Mouse (Mus musculus) forebrain, embryonic 16.5 days (tissue): Measurements from ENCODE around the gene Flt4. TPM values are rescaled to one million over a fixed set of nuclear protein-coding genes. Genes with fewer than 3 reads are reported as not detected.

Experiments
- ATAC-seq: fragments of 200-750 bp; cut with Nextera tagmentation; 2 replicates; pipeline ENCODE4 v1.8.0; 2017; ENCODE audit warnings: mild to moderate bottlenecking, moderate library complexity
- H3K27ac ChIP-seq: fragments of 300-500 bp; sonication (generic); 2 replicates; pipeline ENCODE4 v1.5.1; 2014; ENCODE audit warnings: low read length, control low read depth
- H3K27me3 ChIP-seq: fragments of 300-500 bp; sonication (generic); replicated peaks from 2 replicates; pipeline ENCODE4 v1.6.1; 2014; ENCODE audit warnings: low read length; ENCODE audit not compliant: control insufficient read depth, insufficient read depth
- H3K36me3 ChIP-seq: fragments of 300-500 bp; sonication (generic); 2 replicates; pipeline ENCODE4 v1.6.1; 2014; ENCODE audit not compliant: control insufficient read depth, insufficient read depth
- H3K4me1 ChIP-seq: fragments of 300-500 bp; sonication (generic); replicated peaks from 2 replicates; pipeline ENCODE4 v1.6.1; 2014; ENCODE audit warnings: low read length; ENCODE audit not compliant: control insufficient read depth, insufficient read depth
- H3K4me2 ChIP-seq: fragments of 300-500 bp; sonication (generic); 2 replicates; pipeline ENCODE4 v1.6.1; 2014; ENCODE audit warnings: mild to moderate bottlenecking, low read length, control low read depth
- H3K4me3 ChIP-seq: fragments of 300-500 bp; sonication (generic); replicated peaks from 2 replicates; pipeline ENCODE4 v1.5.1; 2014; ENCODE audit warnings: mild to moderate bottlenecking, low read length, control low read depth
- H3K9ac ChIP-seq: fragments of 300-500 bp; sonication (generic); replicated peaks from 2 replicates; pipeline ENCODE4 v1.6.1; 2014; ENCODE audit warnings: low read depth, low read length, control low read depth
- H3K9me3 ChIP-seq: fragments of 300-500 bp; sonication (generic); 2 replicates; pipeline ENCODE4 v1.6.1; 2016; ENCODE audit warnings: low read length; ENCODE audit not compliant: control insufficient read depth
- WGBS: fragments of 180-500 bp; shearing (Covaris S2); extraction: QIAGEN DNeasy Blood & Tissue Kit; methylation state at CpG from one replicate; pipeline ENCODE4 v1.1.7; 2014; 5-methylcytosine and 5-hydroxymethylcytosine counted together
- polyA plus RNA-seq: library from polyadenylated mRNA; unstranded; fragments of >200 nt; fragmentation: Nextera tagmentation; extraction: Ambion mirVana; gene quantifications from 2 replicates; pipeline ENCODE4 v1.2.1, GENCODE M21; 2015

The Flt4 gene
- polyA plus RNA-seq, 1 experiment from 2014 or later = 1.7 TPM

DNA sequence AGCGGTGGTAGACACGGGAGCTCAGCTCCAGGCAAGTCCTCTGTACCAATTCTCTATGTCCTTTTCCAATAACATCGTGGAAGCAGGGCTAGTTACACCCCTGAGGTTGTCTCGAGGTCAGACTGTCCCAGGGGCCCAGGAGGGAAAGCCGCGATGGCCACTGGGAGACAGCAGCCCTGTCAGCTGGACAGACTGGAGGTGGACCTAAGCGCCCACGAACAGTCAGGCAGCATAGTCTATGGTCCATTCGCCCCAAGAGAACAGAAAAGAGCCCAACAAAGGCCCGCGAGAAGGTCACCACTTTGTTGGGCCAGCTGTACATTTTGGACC is 44.0 kb downstream of the Flt4 start:
- peak overlapping the region; percentile 28; the same call in 1 of the 2 replicates for H3K4me2 ChIP-seq
- no peaks in the 10 kb centered on the region for H3K9me3 ChIP-seq
- H3K4me1 ChIP-seq = peaks cover 3% of the 10 kb centered on the region; the same call in 1 of the 2 replicates
- 40% methylated on average over 11 of the region's 11 CpGs for WGBS
- no peak overlapping the region for H3K4me3 ChIP-seq
- H3K27me3 ChIP-seq = no peaks in the 10 kb centered on the region
- no peak overlapping the region for H3K9ac ChIP-seq
- H3K27ac ChIP-seq = no peak overlapping the region
- ATAC-seq = 0 out of 2 replicates have a peak, but pooled peaks have one; percentile 16
- no peaks in the 10 kb centered on the region for H3K36me3 ChIP-seq

DNA sequence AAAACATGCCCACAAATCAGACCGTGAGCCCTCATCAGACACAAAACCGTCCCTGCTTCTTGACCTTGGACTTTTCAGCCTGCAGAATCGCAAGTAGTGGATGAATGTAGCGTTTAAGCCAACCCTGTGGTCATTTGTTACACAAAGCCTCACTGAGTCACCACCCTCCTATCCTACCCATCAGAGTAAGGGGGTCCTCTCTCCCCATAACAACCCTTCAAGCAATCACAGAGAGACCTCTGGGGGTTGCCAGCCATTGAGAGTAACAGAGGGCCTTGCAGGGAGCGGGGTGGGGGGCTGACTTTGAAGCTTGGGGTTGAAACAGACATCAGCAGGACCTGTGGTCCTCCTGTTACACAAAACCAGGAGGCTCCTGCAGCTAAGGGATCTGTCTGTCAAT is 45.6 kb downstream of the Flt4 start:
- H3K4me2 ChIP-seq = no peak overlapping the region
- no peaks in the 10 kb centered on the region for H3K36me3 ChIP-seq
- H3K4me1 ChIP-seq = peaks cover 3% of the 10 kb centered on the region; the same call in 1 of the 2 replicates
- H3K4me3 ChIP-seq = no peak overlapping the region
- H3K27ac ChIP-seq = no peak overlapping the region
- no peaks in the 10 kb centered on the region for H3K9me3 ChIP-seq
- ATAC-seq = no peak
- no peak overlapping the region for H3K9ac ChIP-seq
- 91% methylated on average over 5 of the region's 5 CpGs for WGBS
- no peaks in the 10 kb centered on the region for H3K27me3 ChIP-seq

DNA sequence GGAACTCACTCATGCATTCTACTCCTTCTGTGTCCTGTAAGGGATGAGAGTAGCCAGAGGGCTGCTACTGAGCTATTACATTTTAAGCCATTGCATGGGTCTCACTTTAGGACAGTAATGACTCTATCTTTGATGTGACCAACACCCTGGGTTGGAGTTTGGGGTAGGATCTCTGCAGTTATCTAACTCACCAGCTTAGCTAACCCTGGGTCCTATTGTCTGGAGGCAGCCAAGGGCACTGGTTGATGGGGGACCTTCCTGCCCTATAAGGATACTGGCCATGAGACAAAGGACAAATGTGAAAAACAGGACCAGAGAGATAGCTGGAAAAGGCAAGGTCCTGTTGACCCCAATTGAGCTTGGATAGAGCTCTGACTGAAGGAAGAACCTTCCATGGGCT is 46.4 kb downstream of the Flt4 start:
- Histone ChIP-seq H3K27ac (no peak overlapping the region), H3K4me1 (peaks cover 3% of the 10 kb centered on the region; the same call in 1 of the 2 replicates), H3K36me3 (no peaks in the 10 kb centered on the region), H3K4me2 (no peak overlapping the region), H3K9ac (no peak overlapping the region), H3K27me3 (no peaks in the 10 kb centered on the region), H3K4me3 (no peak overlapping the region), H3K9me3 (no peaks in the 10 kb centered on the region)
- no peak for ATAC-seq

DNA sequence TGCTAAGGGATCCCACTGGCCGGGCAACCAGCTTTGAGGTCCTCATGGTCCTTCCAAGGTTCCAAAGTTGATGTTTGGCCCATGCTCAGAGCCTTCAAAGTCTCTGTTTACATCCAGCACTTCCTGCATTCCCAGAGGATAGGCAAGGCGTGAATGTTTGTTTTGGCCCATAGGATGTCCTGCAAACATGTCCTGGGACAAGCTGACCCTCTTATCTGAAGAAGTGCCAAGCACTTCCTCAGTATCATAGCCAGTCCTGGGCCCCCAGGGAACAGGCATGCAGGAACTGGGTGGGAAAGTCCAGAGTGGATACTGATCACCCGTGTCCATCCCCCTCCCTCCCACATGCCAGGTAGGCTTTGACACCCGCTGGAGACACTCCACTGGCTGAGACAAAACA is 49.0 kb downstream of the Flt4 start:
- no peak overlapping the region for H3K4me3 ChIP-seq
- no peaks in the 10 kb centered on the region for H3K36me3 ChIP-seq
- peaks cover under 1% of the 10 kb centered on the region; the same call in 1 of the 2 replicates for H3K4me1 ChIP-seq
- no peak for ATAC-seq
- 94% methylated on average over 4 of the region's 4 CpGs for WGBS
- H3K27ac ChIP-seq = no peak overlapping the region
- no peaks in the 10 kb centered on the region for H3K27me3 ChIP-seq
- no peak overlapping the region for H3K9ac ChIP-seq
- H3K9me3 ChIP-seq = no peaks in the 10 kb centered on the region
- H3K4me2 ChIP-seq = no peak overlapping the region

DNA sequence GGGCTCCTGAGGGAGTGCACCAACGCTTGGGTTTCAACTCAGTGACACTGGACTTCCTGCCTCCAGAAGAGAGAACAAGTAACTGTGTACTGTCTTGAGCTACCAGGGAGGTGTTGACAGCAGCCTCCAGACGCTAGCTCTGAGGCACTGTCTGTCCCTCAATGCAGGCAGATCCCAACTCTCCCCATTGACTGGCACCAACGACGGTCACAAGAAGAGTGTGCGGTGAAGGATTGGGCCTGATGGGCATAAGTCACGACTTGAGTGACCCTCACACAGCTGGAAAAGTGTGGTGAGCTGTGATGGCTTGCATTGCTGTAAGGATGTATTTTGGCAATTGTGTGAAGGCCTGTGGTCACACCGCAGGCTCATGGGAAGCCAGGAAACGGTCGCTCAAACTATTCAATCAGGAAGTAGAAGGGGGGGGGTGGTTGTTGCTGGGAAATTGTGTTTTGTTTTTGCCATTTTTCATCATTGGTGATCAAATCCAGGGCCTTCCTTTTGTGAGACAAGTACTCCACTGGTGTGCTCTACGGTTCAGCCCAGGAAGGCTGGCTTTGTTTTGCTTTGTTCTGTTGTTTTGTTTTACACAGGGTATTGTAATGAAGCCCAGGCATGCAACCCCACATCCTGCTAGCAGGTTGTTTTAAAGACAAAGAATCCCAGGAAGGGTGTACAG is 49.9 kb downstream of the Flt4 start:
- no peak overlapping the region for H3K9ac ChIP-seq
- H3K36me3 ChIP-seq = no peaks in the 10 kb centered on the region
- no peak for ATAC-seq
- no peak overlapping the region for H3K4me3 ChIP-seq
- no peaks in the 10 kb centered on the region for H3K4me1 ChIP-seq
- 67% methylated on average over 10 of the region's 10 CpGs for WGBS
- H3K9me3 ChIP-seq = no peaks in the 10 kb centered on the region
- H3K27ac ChIP-seq = no peak overlapping the region
- no peak overlapping the region for H3K4me2 ChIP-seq
- H3K27me3 ChIP-seq = no peaks in the 10 kb centered on the region

DNA sequence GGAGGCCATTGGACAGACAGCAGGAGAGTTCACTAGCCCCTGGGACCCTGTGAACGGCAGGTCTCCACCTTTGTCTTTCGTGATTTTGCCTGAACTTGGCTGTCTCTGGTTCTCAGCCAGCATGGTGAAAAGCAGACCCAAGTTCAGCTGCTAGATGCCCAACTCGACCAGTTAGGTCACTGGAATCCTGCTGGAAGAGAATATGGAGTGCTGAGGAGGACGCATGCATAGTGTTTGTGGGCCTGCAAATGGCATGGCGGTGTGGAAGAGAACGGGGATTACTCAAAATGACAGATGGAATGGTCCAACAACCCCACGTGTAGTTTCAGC is 50.4 kb downstream of the Flt4 start:
- no peak overlapping the region for H3K4me3 ChIP-seq
- no peaks in the 10 kb centered on the region for H3K27me3 ChIP-seq
- H3K4me2 ChIP-seq = no peak overlapping the region
- no peak overlapping the region for H3K27ac ChIP-seq
- no peaks in the 10 kb centered on the region for H3K4me1 ChIP-seq
- H3K9me3 ChIP-seq = no peaks in the 10 kb centered on the region
- H3K9ac ChIP-seq = no peak overlapping the region
- WGBS = 72% methylated on average over 7 of the region's 7 CpGs
- H3K36me3 ChIP-seq = no peaks in the 10 kb centered on the region
- no peak for ATAC-seq

DNA sequence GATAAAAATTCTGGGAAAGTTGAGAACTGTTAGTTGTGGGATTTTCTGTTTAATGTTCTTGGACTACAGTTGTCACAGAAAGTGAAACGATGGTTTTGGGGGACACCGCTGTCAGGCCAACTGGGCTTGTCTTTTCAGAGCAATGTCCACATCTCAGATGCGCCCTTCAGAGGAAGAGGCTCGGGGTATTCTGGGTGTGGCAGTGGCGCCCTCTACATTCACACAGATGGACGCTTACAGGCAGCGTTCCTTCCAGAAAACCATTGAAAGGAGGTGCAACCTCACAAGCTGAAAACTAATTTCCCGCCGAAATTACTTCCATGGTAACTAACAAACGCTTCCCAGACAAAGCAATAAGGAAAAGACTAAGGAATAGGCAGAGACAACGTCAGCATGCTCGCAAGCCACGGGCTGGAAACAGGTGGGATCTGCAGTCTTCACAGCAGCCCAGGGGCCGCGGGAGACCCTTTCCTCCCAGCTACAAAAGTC is 53.3 kb downstream of the Flt4 start:
- ATAC-seq = no peak
- no peak overlapping the region for H3K9ac ChIP-seq
- H3K4me2 ChIP-seq = no peak overlapping the region
- H3K9me3 ChIP-seq = no peaks in the 10 kb centered on the region
- H3K4me1 ChIP-seq = no peaks in the 10 kb centered on the region
- no peaks in the 10 kb centered on the region for H3K36me3 ChIP-seq
- no peak overlapping the region for H3K27ac ChIP-seq
- H3K4me3 ChIP-seq = no peak overlapping the region
- 63% methylated on average over 15 of the region's 15 CpGs for WGBS
- H3K27me3 ChIP-seq = no peaks in the 10 kb centered on the region

DNA sequence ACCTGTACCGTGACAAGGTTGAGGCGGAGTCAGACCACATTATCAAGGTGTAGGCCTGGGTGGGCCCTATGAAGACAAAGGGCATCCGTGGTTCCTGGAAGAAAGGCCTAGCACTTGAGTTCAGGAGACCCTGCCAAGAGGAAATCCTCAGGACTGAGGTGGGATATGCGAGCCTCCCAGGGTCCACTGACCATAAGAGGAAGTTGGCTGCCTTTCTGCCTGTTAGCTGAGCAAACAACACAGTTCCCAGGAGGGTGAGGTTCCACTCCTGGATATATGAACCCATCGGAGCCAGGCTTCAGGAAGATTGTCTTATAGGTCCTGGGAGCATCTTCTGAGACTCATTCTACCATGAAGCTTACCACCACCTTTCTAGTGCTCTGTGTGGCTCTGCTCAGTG is 54.2 kb downstream of the Flt4 start, which contains the start of gene Scgb3a1:
TSS of gene Scgb3a1 (plus strand) at position 301 of the 400 bp plus-strand sequence.
- WGBS = 91% methylated on average over 5 of the region's 5 CpGs
- no peaks in the 10 kb centered on the region for H3K27me3 ChIP-seq

DNA sequence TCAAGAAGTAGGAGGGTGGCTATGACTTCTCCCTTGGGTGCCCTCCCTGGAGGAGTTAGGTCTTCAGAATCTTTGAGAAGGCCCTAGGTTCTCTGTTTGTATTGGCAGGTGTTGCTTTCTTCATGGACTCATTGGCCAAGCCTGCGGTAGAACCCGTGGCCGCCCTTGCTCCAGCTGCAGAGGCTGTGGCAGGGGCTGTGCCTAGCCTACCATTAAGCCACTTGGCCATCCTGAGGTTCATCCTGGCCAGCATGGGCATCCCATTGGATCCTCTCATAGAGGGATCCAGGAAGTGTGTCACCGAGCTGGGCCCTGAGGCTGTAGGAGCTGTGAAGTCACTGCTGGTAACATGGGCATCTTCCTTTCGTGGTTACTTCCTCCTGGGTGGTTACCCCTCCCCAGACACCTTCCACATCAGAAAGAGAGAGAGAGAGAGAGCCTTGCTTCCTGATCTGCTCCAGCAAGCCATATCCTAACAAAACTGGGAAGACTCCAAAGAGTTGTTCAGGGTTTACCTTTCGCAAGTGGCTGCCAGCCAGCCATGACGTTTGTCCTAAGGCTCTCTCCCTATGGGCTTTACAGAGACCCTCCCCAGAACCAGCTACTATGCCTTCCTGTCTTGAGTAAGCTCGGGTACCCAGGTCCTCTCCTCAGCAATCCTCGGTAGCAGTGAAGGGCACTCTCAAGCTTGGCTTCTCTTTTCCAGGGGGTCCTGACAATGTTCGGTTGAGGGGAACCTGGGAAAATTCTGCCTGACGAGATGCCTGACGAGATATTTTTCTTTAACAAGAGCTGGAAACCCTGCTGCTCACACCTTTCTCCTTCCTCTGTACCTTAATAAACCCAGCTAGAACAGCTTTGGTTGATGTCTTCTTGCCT is 55.4 kb downstream of the Flt4 start:
- Histone ChIP-seq H3K9ac (no peak overlapping the region), H3K9me3 (no peaks in the 10 kb centered on the region), H3K4me2 (no peak overlapping the region), H3K27ac (no peak overlapping the region), H3K4me3 (no peak overlapping the region), H3K27me3 (no peaks in the 10 kb centered on the region), H3K36me3 (no peaks in the 10 kb centered on the region), H3K4me1 (no peaks in the 10 kb centered on the region)
- peak; percentile 30; the same call in 1 of the 2 replicates for ATAC-seq
- WGBS = 79% methylated on average over 12 of the region's 12 CpGs

More for the DNA sequence above, 54.2 kb downstream of the Flt4 start, which contains the start of gene Scgb3a1:
- no peak within 1 kb of the TSS for H3K27ac ChIP-seq
- H3K4me1 ChIP-seq = no peaks in the 10 kb centered on the region
- H3K9me3 ChIP-seq = no peaks in the 10 kb centered on the region
- H3K4me3 ChIP-seq = no peak within 1 kb of the TSS
- no peak; the same call in 1 of the 2 replicates for ATAC-seq
- H3K36me3 ChIP-seq = no peaks in the 10 kb centered on the region
- no peak within 1 kb of the TSS for H3K9ac ChIP-seq
- H3K4me2 ChIP-seq = no peak within 1 kb of the TSS
